Mouse (Mus musculus) stomach, embryonic 15.5 days (tissue): ENCODE measurements around the gene Rnf7. TPM values are rescaled to one million over a fixed set of nuclear protein-coding genes. Genes with fewer than 3 reads are reported as not detected.
"Not testable (repeated sequence)": the region's sequence is repeated elsewhere in the genome, so short reads cannot be mapped to it uniquely, and the experiment has no call there.

ENCODE experiments used
- ATAC-seq: fragments of 200-750 bp; cut with Nextera tagmentation; 2 replicates; pipeline ENCODE4 v1.8.0; 2017; ENCODE audit warnings: low read depth, moderate number of reproducible peaks, moderate TSS enrichment; ENCODE audit not compliant: insufficient read depth, low FRiP score
- H3K27ac ChIP-seq: fragments of 300-500 bp; sonication (generic); 2 replicates; pipeline ENCODE4 v1.5.1; 2015; ENCODE audit warnings: mild to moderate bottlenecking, inconsistent platforms
- H3K27me3 ChIP-seq: fragments of 300-500 bp; sonication (generic); replicated peaks from 2 replicates; pipeline ENCODE4 v1.6.1; 2015; ENCODE audit warnings: inconsistent platforms
- H3K36me3 ChIP-seq: fragments of 300-500 bp; sonication (generic); 2 replicates; pipeline ENCODE4 v1.6.1; 2015; ENCODE audit warnings: inconsistent platforms
- H3K4me1 ChIP-seq: fragments of 300-500 bp; sonication (generic); 2 replicates; pipeline ENCODE4 v1.6.1; 2015; ENCODE audit warnings: inconsistent platforms
- H3K4me2 ChIP-seq: fragments of 300-500 bp; sonication (generic); 2 replicates; pipeline ENCODE4 v1.6.1; 2015; ENCODE audit warnings: mild to moderate bottlenecking, inconsistent platforms
- H3K4me3 ChIP-seq: fragments of 300-500 bp; sonication (generic); replicated peaks from 2 replicates; pipeline ENCODE4 v1.5.1; 2015; ENCODE audit warnings: inconsistent platforms
- H3K9ac ChIP-seq: fragments of 300-500 bp; sonication (generic); 2 replicates; pipeline ENCODE4 v1.6.1; 2015; ENCODE audit warnings: inconsistent platforms
- H3K9me3 ChIP-seq: fragments of 300-500 bp; sonication (generic); 2 replicates; pipeline ENCODE4 v1.6.1; 2016; ENCODE audit warnings: inconsistent platforms
- WGBS: fragments of 180-500 bp; shearing (Covaris S2); methylation state at CpG from one replicate; pipeline ENCODE4 v1.1.7; 2015; 5-methylcytosine and 5-hydroxymethylcytosine counted together
- polyA plus RNA-seq: library from polyadenylated mRNA; unstranded; fragments of >200 nt; fragmentation: Nextera tagmentation; extraction: Ambion mirVana; gene quantifications from 2 replicates; pipeline ENCODE4 v1.2.1, GENCODE M21; 2015

Rnf7 gene
- polyA plus RNA-seq, 1 experiment from 2014 or later, result 201 TPM

GRCm38 (mm10) chr9:96504116-96504895, 25.8 kb upstream of the Rnf7 start:
- H3K4me2 ChIP-seq, result no peak overlapping the region
- H3K27ac ChIP-seq, result no peak overlapping the region
- H3K4me1 ChIP-seq, result peaks cover 5% of the 10 kb centered on the region; the same call in 1 of the 2 replicates
- ATAC-seq, result no peak
- WGBS, result 83% methylated on average over 17 of the region's 17 CpGs
- no peaks in the 10 kb centered on the region for H3K9me3 ChIP-seq
- no peaks in the 10 kb centered on the region for H3K27me3 ChIP-seq
- no peak overlapping the region for H3K9ac ChIP-seq
- H3K4me3 ChIP-seq, result no peak overlapping the region
- no peaks in the 10 kb centered on the region for H3K36me3 ChIP-seq

- WGBS, result 71% methylated on average over 6 of the region's 6 CpGs
- Histone ChIP-seq H3K4me2 (no peak overlapping the region), H3K27ac (no peak overlapping the region), H3K27me3 (no peaks in the 10 kb centered on the region), H3K9ac (no peak overlapping the region), H3K36me3 (no peaks in the 10 kb centered on the region), H3K4me1 (peaks cover 5% of the 10 kb centered on the region; the same call in 1 of the 2 replicates), H3K9me3 (no peaks in the 10 kb centered on the region), H3K4me3 (no peak overlapping the region)
- no peak for ATAC-seq
These were observed 24.6 kb upstream of the Rnf7 start for GRCm38 (mm10) chr9:96502856-96503610.

GRCm38 (mm10) chr9:96501217-96501616, 22.7 kb upstream of the Rnf7 start:
- WGBS, result 43% methylated on average over 7 of the region's 7 CpGs

GRCm38 (mm10) chr9:96493212-96493611, 14.7 kb upstream of the Rnf7 start:
- Histone ChIP-seq H3K4me1 (no peaks in the 10 kb centered on the region; the same call in 1 of the 2 replicates), H3K4me3 (no peak overlapping the region), H3K27ac (no peak overlapping the region), H3K4me2 (no peak overlapping the region), H3K27me3 (no peaks in the 10 kb centered on the region), H3K9ac (no peak overlapping the region), H3K36me3 (no peaks in the 10 kb centered on the region), H3K9me3 (no peaks in the 10 kb centered on the region)
- 33% methylated on average over 3 of the region's 3 CpGs for WGBS
- ATAC-seq, result no peak; the same call in 1 of the 2 replicates

More at GRCm38 (mm10) chr9:96501217-96501616, 22.7 kb upstream of the Rnf7 start:
- Histone ChIP-seq H3K27ac (no peak overlapping the region), H3K4me1 (peaks cover 5% of the 10 kb centered on the region; the same call in 1 of the 2 replicates), H3K9me3 (no peaks in the 10 kb centered on the region), H3K27me3 (no peaks in the 10 kb centered on the region), H3K4me3 (no peak overlapping the region), H3K9ac (no peak overlapping the region), H3K4me2 (no peak overlapping the region), H3K36me3 (no peaks in the 10 kb centered on the region)
- ATAC-seq, result no peak

GRCm38 (mm10) chr9:96491810-96492209, 13.3 kb upstream of the Rnf7 start:
- WGBS, result 37% methylated on average over 12 of the region's 12 CpGs
- Histone ChIP-seq H3K9me3 (no peaks in the 10 kb centered on the region), H3K4me3 (no peak overlapping the region), H3K27ac (no peak overlapping the region), H3K36me3 (no peaks in the 10 kb centered on the region), H3K4me2 (no peak overlapping the region), H3K4me1 (no peaks in the 10 kb centered on the region; the same call in 1 of the 2 replicates), H3K9ac (no peak overlapping the region), H3K27me3 (no peaks in the 10 kb centered on the region)
- ATAC-seq, result no peak

- H3K27ac ChIP-seq, H3K27me3 ChIP-seq, H3K4me3 ChIP-seq, H3K9ac ChIP-seq, H3K4me2 ChIP-seq, H3K4me1 ChIP-seq, H3K36me3 ChIP-seq, ATAC-seq, H3K9me3 ChIP-seq: not testable (repeated sequence)
- 91% methylated on average over 5 of the region's 5 CpGs for WGBS
These were observed 9.4 kb upstream of the Rnf7 start for GRCm38 (mm10) chr9:96487869-96488268.

GRCm38 (mm10) chr9:96483648-96484047, 5.2 kb upstream of the Rnf7 start:
- Histone ChIP-seq H3K9ac (no peak overlapping the region), H3K36me3 (no peaks in the 10 kb centered on the region), H3K4me2 (no peak overlapping the region), H3K4me1 (no peaks in the 10 kb centered on the region), H3K4me3 (no peak overlapping the region), H3K27ac (no peak overlapping the region), H3K9me3 (no peaks in the 10 kb centered on the region), H3K27me3 (no peaks in the 10 kb centered on the region)
- WGBS, result 56% methylated on average over 2 of the region's 2 CpGs
- ATAC-seq, result no peak

- H3K4me2 ChIP-seq, result no peak overlapping the region
- no peaks in the 10 kb centered on the region for H3K36me3 ChIP-seq
- H3K4me3 ChIP-seq, result no peak overlapping the region
- H3K27me3 ChIP-seq, result no peaks in the 10 kb centered on the region
- ATAC-seq, result no peak
- no peak overlapping the region for H3K9ac ChIP-seq
- no peaks in the 10 kb centered on the region for H3K9me3 ChIP-seq
- no peak overlapping the region for H3K27ac ChIP-seq
- no peaks in the 10 kb centered on the region for H3K4me1 ChIP-seq
- 47% methylated on average over 3 of the region's 3 CpGs for WGBS
These were observed 4.6 kb upstream of the Rnf7 start for GRCm38 (mm10) chr9:96483028-96483427.

GRCm38 (mm10) chr9:96472356-96472755, 6.1 kb downstream of the Rnf7 start:
- no peak overlapping the region for H3K9ac ChIP-seq
- H3K4me2 ChIP-seq, result no peak overlapping the region
- no peak for ATAC-seq
- 84% methylated on average over 3 of the region's 3 CpGs for WGBS
- H3K36me3 ChIP-seq, result peaks cover 14% of the 10 kb centered on the region; the same call in 1 of the 2 replicates
- no peaks in the 10 kb centered on the region for H3K9me3 ChIP-seq
- peaks cover 6% of the 10 kb centered on the region; the same call in 1 of the 2 replicates for H3K4me1 ChIP-seq
- H3K27me3 ChIP-seq, result no peaks in the 10 kb centered on the region
- H3K27ac ChIP-seq, result no peak overlapping the region
- H3K4me3 ChIP-seq, result no peak overlapping the region

GRCm38 (mm10) chr9:96471681-96472080, 6.8 kb downstream of the Rnf7 start:
- peaks cover 20% of the 10 kb centered on the region; the same call in 1 of the 2 replicates for H3K36me3 ChIP-seq
- not testable (repeated sequence) for H3K27ac ChIP-seq, H3K27me3 ChIP-seq, H3K4me2 ChIP-seq, H3K9ac ChIP-seq, H3K4me3 ChIP-seq, H3K9me3 ChIP-seq, H3K4me1 ChIP-seq, ATAC-seq
- 91% methylated on average over 4 of the region's 4 CpGs for WGBS

- Histone ChIP-seq H3K27me3 (no peaks in the 10 kb centered on the region), H3K4me2 (no peak overlapping the region), H3K9ac (no peak overlapping the region), H3K9me3 (no peaks in the 10 kb centered on the region), H3K36me3 (peaks cover 17% of the 10 kb centered on the region; the same call in 1 of the 2 replicates), H3K4me1 (0 out of 2 replicates have a peak, but pooled peaks cover 4% of the 10 kb centered on the region), H3K27ac (no peak overlapping the region), H3K4me3 (no peak overlapping the region)
- ATAC-seq, result no peak
- WGBS, result 88% methylated on average over 8 of the region's 8 CpGs
These were observed 8.1 kb downstream of the Rnf7 start for GRCm38 (mm10) chr9:96470266-96470974.
